20 mouse cellular contexts compared by ENCODE assay signal in the genomic region with DNA sequence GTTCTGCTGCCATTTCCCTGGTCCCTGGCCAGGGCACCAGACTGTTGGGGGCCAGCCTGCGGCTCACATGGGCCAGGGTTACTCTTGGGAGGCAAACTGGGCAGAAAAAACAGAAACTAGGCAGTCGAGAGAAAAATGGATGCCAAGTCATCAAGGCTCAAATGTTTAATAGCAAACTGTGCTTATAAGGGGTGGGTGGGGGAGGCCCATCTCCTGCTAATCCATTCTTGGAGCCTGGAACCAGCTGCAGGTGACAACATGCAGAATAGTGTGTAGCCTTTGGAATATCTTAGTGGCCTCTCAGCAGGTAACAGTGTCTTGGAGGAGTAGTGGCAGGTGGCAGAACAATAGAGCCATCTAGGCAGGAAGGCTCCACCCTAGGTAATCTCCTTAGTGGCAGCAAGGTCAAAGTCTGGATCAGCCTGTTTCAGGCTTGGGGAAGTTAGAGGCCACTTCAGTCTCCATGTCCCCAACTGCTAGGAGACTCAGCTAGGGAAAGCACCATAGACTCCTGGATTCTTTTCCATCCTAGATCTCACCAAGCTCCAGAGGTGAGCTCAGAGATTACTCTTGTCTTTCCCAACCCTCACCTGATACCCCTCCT.
A peak's percentile ranks its signal among the peaks of the same experiment; 100 is the strongest.
DNase-seq lines count a peak whose midpoint lies in the region; ATAC-seq and TF ChIP-seq lines count a peak whose summit lies in the region.
"Had no signal": no experiment of that assay in that cellular context is flagged by ENCODE, and none has a peak within 500 bp of the region (broad histone marks: within the 10 kb centered on the region; RNA-seq: fewer than 3 reads in every experiment).

No protein-coding gene starts in this region.

- H3K4me2 ChIP-seq in intestine, embryonic 15.5 days (replicated peaks): no peak overlapping the region
- no peak overlapping the region for H3K4me2 ChIP-seq in stomach, embryonic 16.5 days (ENCODE audit: low read depth, low read length)
- H3K4me2 ChIP-seq in heart, embryonic 11.5 days: no peak overlapping the region
- H3K4me2 ChIP-seq: embryonic facial prominence, embryonic 13.5 days; forebrain, embryonic 13.5 days; heart, embryonic 13.5 days; hindbrain, embryonic 15.5 days had no signal

- H3K4me3 ChIP-seq in ES-E14 (ENCODE audit: insufficient read depth in 1 of 2, low read depth in 1 of 2, low read length in 2 of 2, poor library complexity in 1 of 2, severe bottlenecking in 1 of 2): no peak overlapping the region
- no peak overlapping the region for H3K4me3 ChIP-seq in intestine, embryonic 15.5 days (replicated peaks)
- H3K4me3 ChIP-seq in stomach, embryonic 16.5 days (replicated peaks; ENCODE audit: low read length): no peak overlapping the region
- H3K4me3 ChIP-seq in heart, adult 2 months: no peak overlapping the region
- H3K4me3 ChIP-seq in heart, embryonic 11.5 days (ENCODE audit: low read depth, low read length): no peak overlapping the region
- H3K4me3 ChIP-seq: embryonic facial prominence, embryonic 13.5 days; forebrain, embryonic 13.5 days; heart, embryonic 13.5 days; hindbrain, embryonic 15.5 days had no signal

- peak; percentile 89 for ATAC-seq in intestine, embryonic 15.5 days
- ATAC-seq in stomach, embryonic 16.5 days (ENCODE audit: insufficient read depth, low FRiP score): 0 out of 2 replicates have a peak, but pooled peaks have one; percentile 21
- ATAC-seq in heart, embryonic 11.5 days (replicated peaks; ENCODE audit: insufficient number of reproducible peaks, low FRiP score, low TSS enrichment): no peak
- ATAC-seq: forebrain, embryonic 13.5 days had no signal

- H3K36me3 ChIP-seq in ES-E14 (ENCODE audit: control insufficient read depth, insufficient read depth, low read length, poor library complexity, severe bottlenecking): no peaks in the 10 kb centered on the region
- H3K36me3 ChIP-seq in intestine, embryonic 15.5 days: no peaks in the 10 kb centered on the region
- H3K36me3 ChIP-seq in stomach, embryonic 16.5 days (ENCODE audit: control insufficient read depth, insufficient read depth, low read length): no peaks in the 10 kb centered on the region
- no peaks in the 10 kb centered on the region for H3K36me3 ChIP-seq in heart, adult 2 months (ENCODE audit: control insufficient read depth, insufficient read depth, low read length)
- H3K36me3 ChIP-seq in heart, embryonic 11.5 days (ENCODE audit: control insufficient read depth, insufficient read depth, low read length): no peaks in the 10 kb centered on the region
- H3K36me3 ChIP-seq: embryonic facial prominence, embryonic 13.5 days; heart, embryonic 13.5 days; hindbrain, embryonic 15.5 days had no signal

- intact Hi-C loops in heart, adult 2 months (cut with DNase I): no loop called here

- H3K9me3 ChIP-seq in ES-E14 (ENCODE audit: control insufficient read depth, insufficient read depth, low read depth, low read length): no peaks in the 10 kb centered on the region
- H3K9me3 ChIP-seq in intestine, embryonic 15.5 days: no peaks in the 10 kb centered on the region
- H3K9me3 ChIP-seq in stomach, embryonic 16.5 days (replicated peaks; ENCODE audit: control insufficient read depth, low read length): no peaks in the 10 kb centered on the region
- H3K9me3 ChIP-seq in heart, embryonic 11.5 days (replicated peaks; ENCODE audit: control insufficient read depth, low read length): no peaks in the 10 kb centered on the region
- H3K9me3 ChIP-seq: embryonic facial prominence, embryonic 13.5 days; forebrain, embryonic 13.5 days; hindbrain, embryonic 15.5 days had no signal

- H3K79me2 ChIP-seq in heart, adult 2 months (replicated peaks; ENCODE audit: control insufficient read depth, insufficient read depth, low read length): no peaks in the 10 kb centered on the region

- TF ChIP-seq CTCF in heart, adult 2 months (IDR thresholded peaks at IDR 0.05): no peak

- TF ChIP-seq EP300 in heart, adult 2 months (IDR thresholded peaks at IDR 0.05; ENCODE audit: insufficient read depth, low read depth, low read length): no peak

- in situ Hi-C loops in ES-E14 (cut with MboI; ENCODE audit: low sequenced_read_pairs in 2 of 2, unreplicated experiment in 2 of 2): no loop called here

- peak; percentile 17 to 27 for DNase-seq in cerebellum, postnatal 14 days
- no peak for DNase-seq in cerebellum, postnatal 36 days
- DNase-seq in ES-E14 (ENCODE audit: low read depth, low spot score): peak; percentile 27
- DNase-seq in heart, adult 2 months: no peak
- DNase-seq in heart, adult 9 months (ENCODE audit: low spot score in 2 of 2): no peak
- DNase-seq: adrenal gland, adult 2 months; adrenal gland, postnatal 25 days; cerebellum, adult 18-20 months; cerebellum, adult 9-11 months; gastrocnemius, postnatal 10 days; heart, adult 18-20 months; heart, postnatal 36 days; kidney, adult 2 months had no signal

- no peak overlapping the region for H3K9ac ChIP-seq in ES-E14 (ENCODE audit: insufficient read depth, low read depth, low read length, poor library complexity, severe bottlenecking)
- no peak overlapping the region for H3K9ac ChIP-seq in intestine, embryonic 15.5 days
- no peak overlapping the region for H3K9ac ChIP-seq in stomach, embryonic 16.5 days (ENCODE audit: low read length)
- no peak overlapping the region for H3K9ac ChIP-seq in heart, adult 2 months (ENCODE audit: low read depth, low read length)
- H3K9ac ChIP-seq in heart, embryonic 11.5 days (ENCODE audit: low read depth, low read length): no peak overlapping the region
- H3K9ac ChIP-seq: embryonic facial prominence, embryonic 13.5 days; forebrain, embryonic 13.5 days; heart, embryonic 13.5 days; hindbrain, embryonic 15.5 days had no signal

- WGBS in intestine, embryonic 15.5 days: 70% methylated on average over 2 of the region's 2 CpGs
- WGBS in stomach, embryonic 16.5 days: 60% methylated on average over 2 of the region's 2 CpGs
- 44% methylated on average over 2 of the region's 2 CpGs for WGBS in heart, adult 2 months
- 65% methylated on average over 2 of the region's 2 CpGs for WGBS in heart, embryonic 11.5 days (ENCODE audit: insufficient replicate concordance)

- H3K27me3 ChIP-seq in intestine, embryonic 15.5 days (replicated peaks): no peaks in the 10 kb centered on the region
- H3K27me3 ChIP-seq in stomach, embryonic 16.5 days (ENCODE audit: control insufficient read depth, insufficient read depth, low read length): no peaks in the 10 kb centered on the region
- H3K27me3 ChIP-seq in heart, adult 2 months (ENCODE audit: control insufficient read depth, insufficient read depth, low read length): no peaks in the 10 kb centered on the region
- H3K27me3 ChIP-seq in heart, embryonic 11.5 days (ENCODE audit: control insufficient read depth, insufficient read depth, low read length): no peaks in the 10 kb centered on the region
- H3K27me3 ChIP-seq: embryonic facial prominence, embryonic 13.5 days; forebrain, embryonic 13.5 days; heart, embryonic 13.5 days; hindbrain, embryonic 15.5 days had no signal

- H3K4me1 ChIP-seq in ES-E14 (ENCODE audit: control insufficient read depth in 2 of 2, insufficient read depth in 2 of 2, low read length in 2 of 2, poor library complexity in 1 of 2): no peaks in the 10 kb centered on the region
- no peaks in the 10 kb centered on the region for H3K4me1 ChIP-seq in intestine, embryonic 15.5 days (replicated peaks)
- H3K4me1 ChIP-seq in stomach, embryonic 16.5 days (ENCODE audit: control insufficient read depth, insufficient read depth, low read length): no peaks in the 10 kb centered on the region
- H3K4me1 ChIP-seq in heart, adult 2 months (ENCODE audit: control insufficient read depth, insufficient read depth, low read length): no peaks in the 10 kb centered on the region
- H3K4me1 ChIP-seq in heart, embryonic 11.5 days (ENCODE audit: control insufficient read depth, insufficient read depth, low read length): no peaks in the 10 kb centered on the region
- H3K4me1 ChIP-seq: embryonic facial prominence, embryonic 13.5 days; forebrain, embryonic 13.5 days; heart, embryonic 13.5 days; hindbrain, embryonic 15.5 days had no signal

- H3K27ac ChIP-seq in ES-E14 (ENCODE audit: insufficient read depth, low read depth, low read length, poor library complexity, severe bottlenecking): peak overlapping the region; percentile 95
- H3K27ac ChIP-seq in intestine, embryonic 15.5 days: no peak overlapping the region
- H3K27ac ChIP-seq in stomach, embryonic 16.5 days (ENCODE audit: low read length): no peak overlapping the region
- H3K27ac ChIP-seq in heart, adult 2 months: no peak overlapping the region
- H3K27ac ChIP-seq in heart, embryonic 11.5 days (ENCODE audit: low read depth, low read length): no peak overlapping the region
- H3K27ac ChIP-seq: embryonic facial prominence, embryonic 13.5 days; forebrain, embryonic 13.5 days; heart, embryonic 13.5 days; hindbrain, embryonic 15.5 days had no signal

- TF ChIP-seq POLR2A in heart, adult 2 months (IDR thresholded peaks at IDR 0.05; ENCODE audit: insufficient read depth, low read depth, low read length): no peak

TF ChIP-seq in ES-E14, 5 proteins besides CTCF, POLR2A, EP300 and RAD21:
- no peak for TF ChIP-seq CHD2 (IDR thresholded peaks at IDR 0.05; ENCODE audit: low read depth, low read length)
- no peak for TF ChIP-seq ZC3H11A (IDR thresholded peaks at IDR 0.05; ENCODE audit: borderline replicate concordance, low read depth, low read length)
- no peak for TF ChIP-seq ZNF384 (IDR thresholded peaks at IDR 0.05; ENCODE audit: low read depth, low read length)
- TF ChIP-seq MAFK (IDR thresholded peaks at IDR 0.05; ENCODE audit: insufficient read depth, low read depth, low read length): no peak
- no peak for TF ChIP-seq HCFC1 (IDR thresholded peaks at IDR 0.05; ENCODE audit: borderline replicate concordance, insufficient read depth, low read length)
TF ChIP-seq in ES-E14: peak in this region for 0.

Comparison
In these comparisons a context has a peak if more than half of its experiments do, and no peak if none do; other contexts are left out.
1. DNase-seq: peak in cerebellum, postnatal 14 days (2 of 2) and ES-E14 (single experiment); none in cerebellum, postnatal 36 days (0 of 2), heart, adult 2 months (0 of 2) and heart, adult 9 months (0 of 2).